Mouse (Mus musculus): Measurements from ENCODE around the gene Bend3. TPM values are rescaled to one million over a fixed set of nuclear protein-coding genes. Genes with fewer than 3 reads are reported as not detected.
"Not testable (repeated sequence)": the region's sequence is repeated elsewhere in the genome, so short reads cannot be mapped to it uniquely, and the experiment has no call there.

Bend3 gene
- total and polyA plus RNA-seq, 2 experiments from 2014 or later, result 1.5 to 10.7 TPM

DNA sequence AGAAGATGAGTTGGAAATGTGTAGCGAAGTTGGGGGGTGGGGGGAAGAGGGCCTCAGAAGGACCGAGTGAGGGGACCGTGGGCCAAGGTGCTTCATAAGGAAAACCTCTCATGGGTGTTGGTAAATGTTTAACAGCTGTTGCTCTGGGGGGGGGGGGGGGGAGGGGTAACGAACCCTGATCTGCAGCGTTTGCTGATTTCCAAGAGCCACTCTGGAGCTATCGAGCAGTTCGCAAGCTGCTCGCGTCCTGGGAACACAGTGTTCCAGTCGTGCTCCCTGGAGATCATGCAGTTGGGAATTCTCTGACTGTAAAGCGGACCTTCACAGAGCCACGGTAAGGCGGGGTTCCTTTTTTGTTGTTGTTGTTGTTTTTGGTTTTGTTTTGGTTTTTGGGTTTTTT is 39.7 kb downstream of the Bend3 start:
- H3K36me3 ChIP-seq (ENCODE audit: insufficient read depth, low read length), result no peaks in the 10 kb centered on the region
- no peak overlapping the region for H3K27ac ChIP-seq
- H3K27me3 ChIP-seq (ENCODE audit: insufficient read depth, low read length), result no peaks in the 10 kb centered on the region
- H3K4me3 ChIP-seq (ENCODE audit: low read length), result no peak overlapping the region
- H3K9ac ChIP-seq (replicated peaks; ENCODE audit: low read length), result no peak overlapping the region
- DNase-seq (ENCODE audit: low spot score) (no peak), ATAC-seq (no peak)
- H3K4me1 ChIP-seq (ENCODE audit: insufficient read depth, low read length), result no peaks in the 10 kb centered on the region
- 71% methylated on average over 12 of the region's 13 CpGs for WGBS
- H3K9me3 ChIP-seq (ENCODE audit: low read length), result no peaks in the 10 kb centered on the region
- no peak for TF ChIP-seq CTCF (IDR thresholded peaks at IDR 0.05; ENCODE audit: low read depth)
- H3K4me2 ChIP-seq (ENCODE audit: low read depth, low read length), result no peak overlapping the region

DNA sequence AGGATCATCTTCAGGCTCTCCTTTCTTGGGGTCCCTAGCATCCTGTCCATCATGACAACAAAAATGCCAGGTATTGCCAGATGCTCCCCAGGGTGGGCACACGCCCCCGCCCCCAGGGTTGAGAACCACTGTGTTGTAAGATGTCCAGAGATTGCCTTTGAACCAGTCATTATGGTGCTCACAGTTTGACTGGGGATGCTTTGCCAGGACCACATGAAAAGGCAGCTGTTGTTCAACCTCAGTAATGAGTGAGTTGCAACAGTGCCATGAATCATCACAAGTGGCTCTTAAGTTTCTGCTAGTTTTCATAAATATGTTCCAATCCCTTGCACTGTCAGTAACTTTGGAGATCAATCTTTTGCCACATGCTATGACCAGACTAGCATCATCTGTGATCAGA is 41.3 kb downstream of the Bend3 start:
- no peaks in the 10 kb centered on the region for H3K4me1 ChIP-seq (ENCODE audit: insufficient read depth, low read length)
- H3K4me3 ChIP-seq (ENCODE audit: low read length), result no peak overlapping the region
- DNase-seq (ENCODE audit: low spot score) (no peak), ATAC-seq (no peak)
- H3K4me2 ChIP-seq (ENCODE audit: low read depth, low read length), result no peak overlapping the region
- H3K9ac ChIP-seq (replicated peaks; ENCODE audit: low read length), result no peak overlapping the region
- H3K36me3 ChIP-seq (ENCODE audit: insufficient read depth, low read length), result no peaks in the 10 kb centered on the region
- 96% methylated on average over 2 of the region's 2 CpGs for WGBS
- H3K9me3 ChIP-seq (ENCODE audit: low read length), result no peaks in the 10 kb centered on the region
- H3K27me3 ChIP-seq (ENCODE audit: insufficient read depth, low read length), result no peaks in the 10 kb centered on the region
- TF ChIP-seq CTCF (IDR thresholded peaks at IDR 0.05; ENCODE audit: low read depth), result no peak
- H3K27ac ChIP-seq, result no peak overlapping the region

DNA sequence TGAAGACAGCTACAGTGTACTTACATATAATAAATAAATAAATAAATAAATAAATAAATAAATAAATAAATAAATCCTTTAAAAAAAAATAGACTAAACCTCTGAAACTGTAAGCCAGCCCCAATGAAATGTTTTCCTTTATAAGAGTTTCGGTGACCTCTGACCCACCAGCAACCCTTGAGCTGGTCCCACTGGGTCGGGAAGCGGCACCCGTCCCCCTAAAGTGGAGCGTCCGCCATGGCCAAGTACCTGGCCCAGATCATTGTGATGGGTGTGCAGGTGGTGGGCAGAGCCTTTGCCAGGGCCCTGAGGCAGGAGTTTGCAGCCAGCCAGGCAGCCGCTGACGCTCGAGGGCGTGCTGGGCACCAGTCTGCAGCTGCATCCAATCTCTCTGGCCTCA is 45.3 kb downstream of the Bend3 start, which contains the start of gene Gm9803:
TSS of gene Gm9803 (plus strand) at position 154 of the 400 bp plus-strand sequence.
- not testable (repeated sequence) for H3K36me3 ChIP-seq (ENCODE audit: insufficient read depth, low read length); H3K9ac ChIP-seq (replicated peaks; ENCODE audit: low read length); ATAC-seq; H3K9me3 ChIP-seq (ENCODE audit: low read length); H3K4me2 ChIP-seq (ENCODE audit: low read depth, low read length); H3K27ac ChIP-seq; H3K27me3 ChIP-seq (ENCODE audit: insufficient read depth, low read length); H3K4me1 ChIP-seq (ENCODE audit: insufficient read depth, low read length); H3K4me3 ChIP-seq (ENCODE audit: low read length); DNase-seq (ENCODE audit: low spot score)
- 93% methylated on average over 10 of the region's 10 CpGs for WGBS

DNA sequence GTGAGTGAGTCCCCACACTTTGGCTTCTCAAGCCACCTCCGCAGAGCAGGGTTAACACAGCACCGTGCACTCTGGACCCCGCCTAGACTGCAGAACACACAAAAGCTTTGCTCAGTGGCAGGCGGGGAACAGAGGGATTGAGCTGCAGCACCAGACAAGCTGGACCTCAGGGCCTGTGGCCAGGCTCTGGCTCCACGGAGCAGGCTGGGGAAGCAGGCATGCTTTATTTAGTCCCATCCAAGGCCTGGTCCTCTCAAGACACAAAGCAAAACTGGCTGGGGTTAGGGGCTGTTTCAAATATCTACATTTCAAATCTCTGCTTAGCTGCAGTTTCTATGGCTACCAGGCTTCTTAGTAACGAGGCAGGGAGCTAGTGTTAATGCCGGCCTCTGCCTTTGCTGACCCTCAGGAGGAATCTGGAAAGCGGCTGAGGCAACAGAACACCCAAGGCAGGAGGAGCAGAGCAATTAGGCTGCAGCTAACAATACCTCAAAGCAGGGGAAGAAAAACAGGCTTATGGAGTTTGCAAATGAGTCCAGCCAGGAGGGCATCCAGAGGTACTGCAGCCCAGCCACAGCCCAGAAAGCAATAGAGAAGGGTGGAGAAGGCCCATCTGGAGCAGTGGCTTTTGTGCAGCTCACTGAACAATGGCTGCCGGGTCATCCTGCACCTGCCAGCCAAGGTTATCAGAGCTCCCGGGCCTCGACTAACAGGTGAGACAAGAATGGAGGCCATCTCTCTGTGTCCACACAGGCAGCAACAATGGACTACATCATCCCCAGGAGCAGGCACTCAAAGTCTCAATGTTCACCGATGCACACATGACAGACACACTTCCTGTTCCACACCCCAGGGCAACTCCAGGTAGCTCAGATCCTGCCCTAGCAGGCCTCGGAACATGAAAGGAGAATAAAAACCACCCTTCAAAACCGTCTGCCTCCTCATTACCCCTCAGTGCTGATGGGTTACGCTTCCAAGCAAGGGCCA is 48.9 kb downstream of the Bend3 start:
- H3K4me1 ChIP-seq (ENCODE audit: insufficient read depth, low read length), result no peaks in the 10 kb centered on the region
- no peaks in the 10 kb centered on the region for H3K9me3 ChIP-seq (ENCODE audit: low read length)
- H3K4me2 ChIP-seq (ENCODE audit: low read depth, low read length), result no peak overlapping the region
- no peaks in the 10 kb centered on the region for H3K27me3 ChIP-seq (ENCODE audit: insufficient read depth, low read length)
- no peak overlapping the region for H3K4me3 ChIP-seq (ENCODE audit: low read length)
- DNase-seq (ENCODE audit: low spot score) (peak; percentile 64), ATAC-seq (peak; percentile 84)
- TF ChIP-seq CTCF (IDR thresholded peaks at IDR 0.05; ENCODE audit: low read depth), result peak; percentile 53
- H3K27ac ChIP-seq, result peak overlapping the region; percentile 33
- no peak overlapping the region for H3K9ac ChIP-seq (replicated peaks; ENCODE audit: low read length)
- peaks cover 22% of the 10 kb centered on the region; the same call in 1 of the 2 replicates for H3K36me3 ChIP-seq (ENCODE audit: insufficient read depth, low read length)
- 24% methylated on average over 15 of the region's 15 CpGs for WGBS

DNA sequence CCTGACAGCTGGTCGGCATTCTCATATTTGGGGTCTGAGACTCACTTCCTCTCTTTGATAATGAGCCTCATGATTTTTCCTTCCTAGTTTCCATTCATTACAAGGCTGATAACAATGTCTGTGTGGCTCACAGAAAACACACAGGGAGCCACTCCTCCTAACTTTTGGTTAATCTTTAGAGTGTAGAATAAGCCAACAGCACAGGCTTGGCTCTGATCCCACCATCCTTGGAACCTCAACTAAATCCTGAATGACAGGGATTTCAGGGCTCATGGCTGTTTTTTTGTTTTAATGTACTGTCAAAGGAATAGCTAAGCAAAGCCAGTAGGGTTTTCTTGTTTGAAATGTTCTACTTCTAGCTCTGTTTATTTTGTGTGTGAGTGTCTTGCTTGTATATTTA is 55.8 kb downstream of the Bend3 start:
- Histone ChIP-seq H3K27ac (no peak overlapping the region), H3K9me3 (ENCODE audit: low read length) (no peaks in the 10 kb centered on the region), H3K4me3 (ENCODE audit: low read length) (no peak overlapping the region), H3K9ac (replicated peaks; ENCODE audit: low read length) (no peak overlapping the region), H3K27me3 (ENCODE audit: insufficient read depth, low read length) (no peaks in the 10 kb centered on the region), H3K4me2 (ENCODE audit: low read depth, low read length) (no peak overlapping the region), H3K4me1 (ENCODE audit: insufficient read depth, low read length) (peaks cover under 1% of the 10 kb centered on the region; the same call in 1 of the 2 replicates), H3K36me3 (ENCODE audit: insufficient read depth, low read length) (peaks cover 25% of the 10 kb centered on the region; the same call in 1 of the 2 replicates)
- ATAC-seq (no peak), DNase-seq (ENCODE audit: low spot score) (no peak)
- TF ChIP-seq CTCF (IDR thresholded peaks at IDR 0.05; ENCODE audit: low read depth), result no peak
- 76% methylated on average over 1 of the region's 1 CpGs for WGBS

DNA sequence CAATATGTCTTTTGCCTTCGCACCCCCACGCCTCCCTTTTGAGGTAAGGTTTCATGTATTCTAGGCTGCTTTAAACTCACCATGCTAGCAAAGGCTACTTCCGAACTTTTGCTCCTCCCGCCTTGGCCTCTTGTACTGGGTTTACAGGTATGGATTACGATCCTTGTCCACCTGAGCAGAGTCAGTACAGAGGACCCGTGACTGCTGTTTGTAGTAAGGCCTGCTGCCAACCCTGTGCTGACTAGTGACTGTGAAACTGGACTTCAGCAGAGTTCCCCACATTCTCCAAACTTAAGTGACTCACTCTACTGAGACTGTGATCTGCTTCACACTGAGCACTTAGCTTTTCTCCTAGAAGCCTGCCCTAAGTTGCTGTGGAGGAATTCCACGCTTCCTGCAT is 59.0 kb downstream of the Bend3 start:
- H3K27ac ChIP-seq, result no peak overlapping the region
- H3K4me1 ChIP-seq (ENCODE audit: insufficient read depth, low read length), result peaks cover 7% of the 10 kb centered on the region
- H3K9me3 ChIP-seq (ENCODE audit: low read length), result no peaks in the 10 kb centered on the region
- no peak overlapping the region for H3K9ac ChIP-seq (replicated peaks; ENCODE audit: low read length)
- 95% methylated on average over 7 of the region's 7 CpGs for WGBS
- ATAC-seq, result no peak
- no peak overlapping the region for H3K4me3 ChIP-seq (ENCODE audit: low read length)
- 0 out of 2 replicates have a peak, but pooled peaks cover 3% of the 10 kb centered on the region for H3K36me3 ChIP-seq (ENCODE audit: insufficient read depth, low read length)
- no peak overlapping the region for H3K4me2 ChIP-seq (ENCODE audit: low read depth, low read length)
- TF ChIP-seq CTCF (IDR thresholded peaks at IDR 0.05; ENCODE audit: low read depth), result no peak
- DNase-seq (ENCODE audit: low spot score), result no peak
- H3K27me3 ChIP-seq (ENCODE audit: insufficient read depth, low read length), result no peaks in the 10 kb centered on the region

DNA sequence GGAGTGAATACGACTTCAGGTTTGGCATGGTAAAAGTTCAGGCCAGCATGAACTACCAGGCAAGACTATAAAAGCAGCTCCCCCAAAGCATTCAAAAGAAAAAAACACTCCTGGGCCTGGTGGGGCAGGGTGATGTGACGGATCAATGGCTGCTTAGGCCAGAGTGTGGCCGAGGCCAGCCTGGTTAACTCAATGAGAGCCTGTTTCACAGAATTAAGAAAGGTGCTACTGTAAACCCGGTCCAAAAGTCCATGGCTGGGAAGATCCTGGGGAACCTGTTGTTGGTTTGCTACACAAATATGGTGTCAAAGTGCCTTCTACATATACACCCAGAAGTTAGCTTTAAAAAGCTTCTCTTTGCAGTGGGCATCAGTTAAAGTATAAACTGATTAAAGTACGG is 60.2 kb downstream of the Bend3 start:
- WGBS, result 85% methylated on average over 5 of the region's 5 CpGs
- Histone ChIP-seq H3K27me3 (ENCODE audit: insufficient read depth, low read length) (no peaks in the 10 kb centered on the region), H3K4me1 (ENCODE audit: insufficient read depth, low read length) (peaks cover 7% of the 10 kb centered on the region), H3K9ac (replicated peaks; ENCODE audit: low read length) (no peak overlapping the region), H3K4me3 (ENCODE audit: low read length) (no peak overlapping the region), H3K36me3 (ENCODE audit: insufficient read depth, low read length) (0 out of 2 replicates have a peak, but pooled peaks cover 3% of the 10 kb centered on the region), H3K9me3 (ENCODE audit: low read length) (no peaks in the 10 kb centered on the region), H3K27ac (no peak overlapping the region), H3K4me2 (ENCODE audit: low read depth, low read length) (no peak overlapping the region)
- TF ChIP-seq CTCF (IDR thresholded peaks at IDR 0.05; ENCODE audit: low read depth), result no peak
- no peak for ATAC-seq
- no peak for DNase-seq (ENCODE audit: low spot score)

All from hindbrain, postnatal 0 days (tissue).